Mouse (Mus musculus) activated CD4-positive, CD25-positive, alpha-beta regulatory T cell (primary cell): ENCODE measurements around the gene Chmp6. TPM values are rescaled to one million over a fixed set of nuclear protein-coding genes. Genes with fewer than 3 reads are reported as not detected.

ENCODE experiments used
- polyA plus RNA-seq, 2 experiments: library from polyadenylated mRNA; unstranded; fragments of 100-300 nt; shearing (Covaris generic); gene quantifications; one replicate each; pipeline ENCODE4 v1.2.1; 2017

The Chmp6 gene
- 10 to 100 TPM; 58.0 to 66.6 TPM for polyA plus RNA-seq

DNA sequence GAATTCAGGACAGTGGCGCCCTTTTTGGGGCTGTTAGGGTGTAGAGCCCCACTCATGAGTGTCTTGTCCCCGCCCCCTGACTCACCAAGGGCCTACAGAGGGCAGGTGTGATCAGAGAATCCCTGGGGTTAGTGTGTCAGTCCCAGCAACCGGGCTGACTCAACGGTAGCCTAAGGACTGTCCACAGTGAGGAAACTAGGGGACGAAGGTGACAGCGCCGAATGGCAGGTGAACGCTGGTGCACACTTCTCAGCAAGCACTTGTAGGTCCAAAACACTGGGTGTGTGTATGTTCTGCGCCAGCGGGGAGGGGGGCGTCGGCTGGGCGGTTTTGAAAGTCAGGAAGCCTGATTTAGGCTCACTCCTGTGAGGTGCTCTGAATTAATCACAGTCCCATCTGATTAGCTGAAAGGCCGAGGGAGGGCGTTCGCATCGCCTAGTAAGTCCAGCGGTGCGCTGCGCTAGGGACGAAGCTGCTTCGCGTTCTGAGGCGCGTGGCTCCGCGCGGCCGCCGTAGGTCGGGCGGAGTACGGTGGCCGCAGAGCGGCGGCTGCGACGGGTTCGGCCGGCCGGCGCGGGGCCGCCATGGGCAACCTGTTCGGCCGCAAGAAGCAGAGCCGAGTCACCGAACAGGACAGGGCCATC, at the start of gene Chmp6:
Gene Chmp6, plus strand, starts transcription at position 151 of the 644 bp plus-strand sequence.

DNA sequence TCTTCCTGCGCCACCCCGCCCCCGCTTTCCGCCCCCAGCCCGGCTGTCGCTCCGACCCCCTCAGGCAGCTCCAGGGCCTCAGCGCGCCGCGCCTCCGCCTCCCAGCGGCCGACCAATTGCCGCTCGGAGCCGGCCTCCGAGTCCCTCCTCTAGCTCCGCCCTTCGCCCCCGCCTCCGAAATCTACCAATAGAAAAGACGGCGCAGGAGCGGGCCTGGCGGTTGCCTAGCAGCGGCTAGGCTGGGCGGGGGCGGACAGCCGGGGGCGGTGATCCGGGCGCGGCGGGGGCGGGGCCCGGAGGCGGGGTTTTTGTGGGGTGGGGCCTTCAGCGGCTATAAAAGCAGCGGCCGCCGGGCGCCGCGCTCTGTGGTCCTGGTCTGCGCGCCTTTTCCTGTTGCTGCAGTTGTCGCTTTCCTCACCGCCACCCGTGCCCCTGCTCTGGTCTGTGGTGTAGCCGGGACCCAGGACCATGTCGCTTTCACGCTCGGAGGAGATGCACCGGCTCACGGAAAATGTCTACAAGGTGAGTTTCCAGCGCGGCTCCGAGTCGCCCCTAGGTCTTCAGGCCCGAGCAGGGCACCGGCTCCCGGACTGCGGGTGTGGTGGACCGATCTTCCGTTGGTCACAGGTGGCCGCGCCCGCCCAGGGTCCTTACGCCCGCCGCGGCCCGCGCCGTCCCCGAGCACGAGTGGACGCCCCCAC, 29.6 kb downstream of the Chmp6 start, which contains the start of gene Baiap2:
Gene Baiap2, plus strand, starts transcription at position 37 of the 701 bp plus-strand sequence.

Other genes starting within 250 kb of the Chmp6 start
- 10 to 100 TPM; 12.9 to 17.5 TPM for gene Baiap2, start 29.3 kb downstream of the Chmp6 start, polyA plus RNA-seq
- under 1 TPM in 1 of 2 experiments, not detected in 1; 0.61 TPM for gene Aatk, start 133.7 kb downstream of the Chmp6 start, polyA plus RNA-seq
- 1 to 10 TPM; 3.6 to 7.4 TPM for gene Cep131, start 173.4 kb downstream of the Chmp6 start, polyA plus RNA-seq
- gene Tepsin, start 185.3 kb downstream of the Chmp6 start, polyA plus RNA-seq, result 10 to 100 TPM; 28.1 to 30.5 TPM
- 10 to 100 TPM; 79.0 to 98.3 TPM for gene Ndufaf8, start 185.5 kb downstream of the Chmp6 start, polyA plus RNA-seq
- 100 to 1,000 TPM in 1 of 2 experiments, 10 to 100 TPM in 1; 68.7 to 106 TPM for gene Slc38a10, start 237.9 kb downstream of the Chmp6 start, polyA plus RNA-seq